Mouse (Mus musculus) thymus, postnatal 14 days (tissue): ENCODE measurements at regions not wholly inside any gene's neighbourhood (a gene's known extent, or its start where the extent isn't known, plus 50 kb on each side); places are given as distances from the start of the nearest gene placed in this dataset.

Experiments used
- DNase-seq: peaks from one replicate; pipeline ENCODE4 v3.0.0; 2021

DNA sequence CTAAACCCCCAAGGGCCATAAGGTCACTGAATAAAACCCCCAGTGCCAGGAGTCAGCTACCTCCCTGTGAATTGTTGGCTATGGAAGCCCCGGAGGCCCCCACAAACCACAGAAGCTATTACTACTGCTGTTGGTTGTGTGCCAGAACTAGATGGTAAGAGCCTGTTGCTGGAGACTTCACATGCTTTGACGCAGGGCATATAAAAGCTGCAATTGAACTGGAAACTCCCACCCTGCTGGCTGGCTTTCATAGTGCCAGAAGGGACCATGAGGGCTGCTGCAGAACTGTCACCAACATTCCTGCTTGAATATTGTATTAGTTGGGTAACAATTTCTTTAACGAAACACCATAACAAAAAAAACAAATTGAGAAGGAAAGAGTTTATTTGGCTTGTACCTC lies 66.9 kb upstream of the Tbc1d5 start:
- DNase-seq, result no peak

DNA sequence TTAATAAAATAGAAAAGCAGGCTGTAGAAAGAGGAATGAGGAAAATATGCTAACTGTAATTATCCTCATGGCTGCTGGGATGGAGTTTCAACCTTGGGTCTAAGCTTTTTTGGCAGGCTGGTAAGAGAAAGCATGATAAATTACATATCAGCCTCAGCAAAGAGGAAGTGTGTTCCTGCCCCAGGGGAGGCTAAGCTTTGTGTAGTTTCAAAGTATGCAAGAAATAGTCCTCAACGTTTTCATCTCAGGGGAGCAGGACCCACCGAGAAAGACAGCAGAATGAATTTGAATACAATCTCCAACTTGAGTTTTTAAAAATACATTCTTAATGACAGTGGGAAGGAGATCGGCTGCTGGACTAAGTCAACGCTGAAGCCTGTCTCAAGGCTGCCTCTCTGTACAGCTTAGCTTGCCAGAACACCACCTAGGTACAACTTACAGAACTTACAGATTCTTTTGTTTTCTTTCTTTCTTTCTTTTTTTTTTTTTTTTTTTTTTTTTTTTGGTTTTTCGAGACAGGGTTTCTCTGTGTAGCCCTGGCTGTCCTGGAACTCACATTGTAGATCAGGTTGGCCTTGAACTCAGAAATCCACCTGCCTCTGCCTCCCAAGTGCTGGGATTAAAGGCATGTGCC lies 61.3 kb upstream of the Tbc1d5 start:
- no peak for DNase-seq

DNA sequence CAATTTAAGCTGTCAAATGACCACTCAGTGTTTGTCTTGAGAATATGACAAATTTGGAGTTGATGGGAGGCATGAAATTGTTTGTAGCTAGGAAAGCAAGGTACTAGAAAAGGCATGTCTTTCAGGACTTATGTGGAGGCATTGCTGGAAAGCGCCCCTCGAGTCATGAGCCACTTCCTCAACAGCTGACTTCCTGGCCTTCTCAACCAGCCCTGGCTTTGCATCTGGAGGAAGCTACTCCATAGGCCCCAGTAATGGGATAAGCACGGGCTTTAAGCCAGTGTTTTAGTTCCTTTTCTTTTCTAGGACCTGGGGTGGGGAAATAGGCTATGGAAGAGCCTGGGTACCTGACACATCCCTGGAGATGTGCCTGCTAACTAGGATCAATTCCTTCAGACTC lies 60.3 kb upstream of the Tbc1d5 start:
- DNase-seq, result peak; percentile 16
